Mouse (Mus musculus) R1 (cell line): ENCODE measurements around the gene B3gnt2.

Experiments
- DNase-seq: peaks from one replicate; pipeline ENCODE4 v3.0.0-alpha.2; 2018; ENCODE audit warnings: low read depth, low spot score

B3gnt2 gene

GRCm38 (mm10) chr11:22847732-22848648 is 12.8 kb downstream of the B3gnt2 start:
- no peak for DNase-seq

GRCm38 (mm10) chr11:22846960-22847731 is 13.6 kb downstream of the B3gnt2 start:
- DNase-seq = no peak

GRCm38 (mm10) chr11:22846093-22846835 is 14.5 kb downstream of the B3gnt2 start:
- peak; percentile 17 for DNase-seq

GRCm38 (mm10) chr11:22844754-22845718 is 15.7 kb downstream of the B3gnt2 start:
- no peak for DNase-seq

GRCm38 (mm10) chr11:22839456-22839855 is 21.3 kb downstream of the B3gnt2 start:
- no peak for DNase-seq

- DNase-seq = no peak
Measured at GRCm38 (mm10) chr11:22838361-22838760, 22.4 kb downstream of the B3gnt2 start.

GRCm38 (mm10) chr11:22836269-22836668 is 24.5 kb downstream of the B3gnt2 start:
- no peak for DNase-seq

GRCm38 (mm10) chr11:22832600-22832999 is 28.2 kb downstream of the B3gnt2 start:
- no peak for DNase-seq

GRCm38 (mm10) chr11:22831916-22832315 is 28.8 kb downstream of the B3gnt2 start:
- no peak for DNase-seq

GRCm38 (mm10) chr11:22830684-22831083 is 30.1 kb downstream of the B3gnt2 start:
- DNase-seq = no peak

- peak; percentile 98 for DNase-seq
Measured at GRCm38 (mm10) chr11:22830179-22830611, 30.6 kb downstream of the B3gnt2 start.

GRCm38 (mm10) chr11:22828988-22829632 is 31.7 kb downstream of the B3gnt2 start:
- no peak for DNase-seq

GRCm38 (mm10) chr11:22827514-22828080 is 33.2 kb downstream of the B3gnt2 start:
- DNase-seq = no peak

- DNase-seq = no peak
Measured at GRCm38 (mm10) chr11:22826665-22827064, 34.1 kb downstream of the B3gnt2 start.

- DNase-seq = peak; percentile 84
Measured at GRCm38 (mm10) chr11:22826051-22826450, 34.7 kb downstream of the B3gnt2 start.

- no peak for DNase-seq
Measured at GRCm38 (mm10) chr11:22825548-22825947, 35.2 kb downstream of the B3gnt2 start.

GRCm38 (mm10) chr11:22824049-22824705 is 36.6 kb downstream of the B3gnt2 start:
- DNase-seq = peak; percentile 67

- no peak for DNase-seq
Measured at GRCm38 (mm10) chr11:22821243-22821642, 39.5 kb downstream of the B3gnt2 start.

GRCm38 (mm10) chr11:22818371-22818770 is 42.4 kb downstream of the B3gnt2 start:
- DNase-seq = no peak
